Mouse (Mus musculus) kidney, adult 9 months (tissue): ENCODE measurements around the gene Stard10.

Experiments used
- DNase-seq: peaks from one replicate; pipeline ENCODE4 v3.0.0; 2022

The Stard10 gene

GRCm38 (mm10) chr7:101374155-101374554 is 57.3 kb downstream of the Stard10 start:
- peak; percentile 66 for DNase-seq

DNA sequence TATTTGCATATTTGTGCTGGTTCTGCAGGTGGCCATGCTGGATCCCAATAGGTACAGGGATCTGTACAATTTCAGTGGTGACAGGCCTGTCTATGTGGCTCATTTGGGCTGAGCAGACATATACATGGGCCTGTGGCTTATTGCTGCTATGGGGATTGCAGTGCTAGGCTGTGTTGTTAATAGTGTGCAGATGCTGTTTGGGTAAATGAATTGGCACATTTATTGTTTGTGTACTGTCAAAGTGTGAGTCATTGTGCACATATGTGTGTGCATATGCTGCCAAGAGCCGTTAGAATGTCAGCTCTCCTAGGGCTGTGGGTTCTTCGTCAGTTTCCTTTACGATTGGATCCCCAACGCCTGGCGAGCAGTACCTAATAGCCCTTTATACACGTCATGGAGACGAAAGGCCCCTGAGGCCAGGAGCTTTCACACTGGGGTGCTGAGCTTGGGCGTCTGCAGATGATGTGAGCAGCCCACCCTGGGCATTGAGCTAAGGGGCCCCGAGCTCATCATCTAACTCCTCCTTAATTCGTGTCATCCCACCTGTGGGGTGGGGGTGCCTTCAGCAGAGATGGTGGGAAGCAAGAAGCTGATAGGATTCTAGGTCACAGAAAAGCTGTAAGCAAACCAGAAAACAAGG is 59.9 kb downstream of the Stard10 start:
- no peak for DNase-seq

GRCm38 (mm10) chr7:101377741-101378262 is 60.9 kb downstream of the Stard10 start:
- peak; percentile 84 for DNase-seq

GRCm38 (mm10) chr7:101378285-101378684 is 61.4 kb downstream of the Stard10 start:
- DNase-seq: peak; percentile 43

DNA sequence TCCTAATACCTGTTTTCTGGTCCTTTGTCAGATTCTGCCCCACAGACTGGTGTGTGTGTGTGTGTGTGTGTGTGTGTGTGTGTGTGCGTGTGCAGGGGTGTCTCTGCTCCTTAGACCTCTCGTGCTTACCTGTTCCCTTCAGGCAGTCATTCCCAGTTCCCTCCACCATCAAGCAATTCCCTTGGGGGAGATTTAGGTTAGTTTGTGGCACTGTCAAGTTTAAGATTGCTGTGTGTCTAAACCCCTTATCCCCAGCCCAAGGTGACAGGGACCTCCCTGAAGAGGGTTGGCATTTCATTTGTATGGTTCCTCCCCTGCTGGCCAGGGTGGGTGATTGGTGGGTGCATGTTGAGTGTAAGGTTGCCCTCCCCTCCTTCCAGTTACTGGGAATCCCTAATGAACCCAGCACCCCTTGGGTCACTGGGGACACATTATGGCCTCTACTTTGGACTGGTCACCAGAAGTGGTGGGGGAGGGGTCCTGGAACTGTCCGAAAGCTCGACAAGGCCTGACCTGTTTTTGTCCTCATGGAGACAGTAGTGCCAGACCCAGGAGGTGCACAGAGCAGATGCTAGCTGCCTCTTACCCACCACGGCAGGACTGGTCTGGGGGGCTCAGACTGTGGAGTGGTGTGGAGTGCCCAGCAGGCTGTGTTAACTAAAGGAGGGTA is 62.0 kb downstream of the Stard10 start:
- DNase-seq: peak; percentile 62

DNA sequence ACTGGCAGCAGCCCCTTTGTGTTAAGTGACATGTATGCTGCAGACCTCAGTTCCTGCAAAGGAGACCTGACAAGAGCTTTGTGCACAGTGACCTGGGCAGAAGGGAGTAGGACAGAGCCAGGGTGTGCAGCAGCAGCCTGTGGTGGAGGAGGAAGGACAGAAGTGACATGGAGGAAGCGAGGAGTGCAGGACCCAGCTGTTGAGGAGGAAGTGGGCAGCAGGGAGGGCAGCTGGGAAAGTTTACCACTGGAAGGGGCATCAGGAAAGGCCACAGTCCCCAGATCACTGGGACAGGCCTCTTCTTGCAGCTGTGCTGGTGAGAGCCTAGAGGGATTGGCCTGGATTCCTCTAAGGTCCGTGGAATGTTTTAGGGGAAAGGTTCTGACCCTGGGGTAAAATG is 62.8 kb downstream of the Stard10 start:
- DNase-seq: no peak

DNA sequence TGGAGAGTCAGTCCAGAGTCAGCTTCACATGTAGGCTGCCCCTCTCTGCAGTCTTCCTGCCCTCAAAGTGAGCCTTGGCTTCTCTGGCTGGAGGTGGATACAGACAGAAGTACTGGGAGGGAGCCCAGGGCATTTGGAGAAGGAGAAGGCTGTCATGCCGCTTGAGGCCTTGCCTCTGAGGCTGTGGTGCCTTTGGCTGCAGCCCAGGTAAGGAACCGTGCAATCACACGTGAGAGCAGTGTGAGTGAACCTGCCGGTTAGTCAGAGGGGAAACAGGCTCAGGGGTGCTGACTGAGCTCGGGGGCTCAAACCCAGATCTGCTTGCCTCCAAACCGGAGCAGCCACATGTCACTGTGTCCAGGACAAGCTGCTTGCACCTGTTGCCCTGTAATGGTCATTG is 64.6 kb downstream of the Stard10 start:
- DNase-seq: peak; percentile 79

DNA sequence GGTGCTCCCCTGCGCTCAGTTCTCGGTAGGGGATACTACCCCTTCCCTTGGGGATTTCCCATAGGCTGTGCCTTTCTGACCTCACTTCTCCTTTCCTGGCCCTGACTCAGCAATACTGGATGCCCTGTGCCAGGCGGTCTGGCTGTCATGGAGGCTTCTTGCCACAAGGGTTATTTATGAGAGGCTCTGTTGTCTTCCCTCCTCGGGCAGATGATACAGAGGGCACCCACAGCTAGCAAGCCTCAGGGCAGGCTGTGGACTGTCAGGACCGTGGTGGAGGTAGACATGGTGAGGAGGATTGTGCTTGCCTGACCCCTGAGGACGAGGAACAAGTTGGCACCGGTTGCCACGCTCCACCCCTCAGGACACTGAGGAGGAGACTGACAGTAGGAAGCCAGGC is 65.5 kb downstream of the Stard10 start:
- peak; percentile 61 for DNase-seq

DNA sequence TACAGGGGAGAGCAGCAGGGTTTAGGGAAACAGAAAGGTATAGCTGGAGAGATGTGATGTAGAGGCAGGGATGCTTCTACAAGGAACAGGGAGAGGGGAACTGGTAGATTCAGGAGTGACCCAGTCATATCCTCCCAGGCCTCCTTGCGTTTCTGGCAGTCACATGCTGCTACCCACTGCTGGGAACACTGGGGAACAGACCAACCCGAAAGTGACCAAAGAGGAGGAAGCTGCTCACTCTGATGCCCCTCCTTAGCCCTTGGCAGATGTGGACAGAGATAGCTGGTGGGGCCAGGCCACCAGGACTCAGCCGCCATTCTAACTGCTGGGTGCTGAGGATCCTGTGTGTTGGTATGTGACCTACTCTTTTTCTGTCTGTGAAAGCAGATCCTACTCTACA is 66.9 kb downstream of the Stard10 start:
- no peak for DNase-seq

GRCm38 (mm10) chr7:101384931-101385330 is 68.0 kb downstream of the Stard10 start:
- no peak for DNase-seq

GRCm38 (mm10) chr7:101385331-101385733 is 68.4 kb downstream of the Stard10 start:
- DNase-seq: no peak

GRCm38 (mm10) chr7:101385866-101386452 is 69.1 kb downstream of the Stard10 start:
- no peak for DNase-seq

DNA sequence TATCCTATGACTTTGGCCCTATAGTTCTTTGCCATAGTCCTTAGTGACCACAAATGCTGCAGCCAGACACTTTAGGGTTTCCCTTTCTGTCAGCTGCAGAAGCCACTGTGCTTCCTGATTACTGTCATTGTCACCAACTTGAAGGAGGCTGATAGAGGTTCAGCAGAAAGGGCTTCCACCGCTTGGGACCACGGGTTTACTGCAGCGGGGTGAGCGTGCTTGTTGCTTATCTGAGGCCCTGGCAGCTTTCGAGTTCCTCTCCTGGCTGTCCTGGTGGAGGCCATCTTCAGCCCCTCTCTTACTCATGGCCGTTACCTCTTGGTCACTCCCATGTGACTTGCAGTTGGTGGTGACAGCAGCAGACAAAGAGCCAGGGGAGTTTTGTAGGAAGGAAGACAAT is 72.4 kb downstream of the Stard10 start:
- DNase-seq: no peak

DNA sequence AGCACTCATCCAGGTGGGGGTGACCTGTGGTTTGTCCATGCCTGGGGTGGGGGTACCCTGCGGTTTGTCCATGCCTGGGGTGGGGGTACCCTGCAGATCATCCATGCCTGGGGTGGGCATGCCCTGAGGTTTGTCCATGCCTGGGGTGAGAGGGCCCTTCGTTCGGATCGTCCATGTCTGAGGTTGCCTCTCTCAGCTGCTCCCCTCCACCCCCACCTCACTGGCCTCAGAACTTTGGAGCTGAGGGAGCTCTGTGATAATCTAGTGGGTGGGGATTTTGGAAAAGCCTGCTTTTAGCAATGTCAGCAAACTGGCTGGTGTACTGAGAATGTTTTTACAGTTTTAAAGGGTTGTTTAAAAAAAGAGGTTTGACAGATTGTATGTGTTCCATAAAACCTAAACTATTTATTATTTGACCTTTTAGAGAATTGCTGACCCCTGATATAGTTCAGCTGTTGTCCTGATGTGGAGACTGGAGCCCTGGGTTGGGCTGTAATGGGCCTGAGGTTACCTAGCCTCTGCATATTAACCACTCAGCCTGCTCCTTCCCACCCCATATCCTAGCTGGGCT is 75.1 kb downstream of the Stard10 start:
- DNase-seq: no peak

- no peak for DNase-seq
These were observed 76.1 kb downstream of the Stard10 start for GRCm38 (mm10) chr7:101393015-101393414.

DNA sequence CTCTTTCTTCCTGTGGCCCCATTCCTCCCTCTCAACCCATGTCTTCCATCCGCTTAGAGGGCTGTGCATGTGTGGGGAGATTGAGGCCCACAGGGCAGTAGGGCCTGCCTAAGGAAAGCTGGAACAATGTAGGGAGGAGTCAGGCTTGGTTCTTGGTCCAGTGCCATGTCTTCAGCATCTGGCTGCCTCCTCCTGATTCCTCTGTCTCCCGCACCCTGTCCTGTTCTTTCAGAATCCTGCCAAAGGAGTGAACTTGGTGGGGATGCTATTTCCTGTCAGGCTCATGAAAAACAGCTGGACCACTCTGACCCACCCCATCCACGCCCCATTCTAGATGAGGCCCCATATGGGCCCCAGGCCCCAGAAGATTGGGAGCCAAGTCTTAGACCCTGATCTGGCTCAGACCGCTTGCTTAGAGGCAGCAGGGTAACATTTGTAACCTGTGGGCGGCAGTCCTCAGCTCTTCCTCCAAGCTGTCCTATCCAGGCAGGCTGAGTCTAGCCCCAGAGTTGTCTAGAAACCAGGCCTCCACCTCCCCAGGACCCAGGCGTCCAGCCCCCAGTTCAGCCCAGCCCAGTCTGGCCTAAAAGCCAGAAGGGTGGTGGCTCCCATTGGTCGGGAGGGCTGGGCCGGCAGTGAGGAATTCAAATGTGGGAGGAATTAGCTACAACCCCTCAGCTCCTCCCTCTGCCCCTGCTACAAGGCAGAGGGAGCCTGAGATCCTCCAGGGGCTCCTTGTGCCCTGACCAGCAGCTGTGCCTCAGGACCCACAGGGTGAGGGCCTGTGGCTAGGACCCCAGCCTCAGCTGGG is 77.0 kb downstream of the Stard10 start:
- DNase-seq: no peak

- no peak for DNase-seq
These were observed 77.7 kb downstream of the Stard10 start for GRCm38 (mm10) chr7:101394569-101394968.

GRCm38 (mm10) chr7:101395471-101395870 is 78.6 kb downstream of the Stard10 start:
- DNase-seq: no peak
